Mouse (Mus musculus) liver, embryonic 15.5 days (tissue): ENCODE measurements around the gene Icos. TPM values are rescaled to one million over a fixed set of nuclear protein-coding genes. Genes with fewer than 3 reads are reported as not detected.

ENCODE experiments used
- ATAC-seq: fragments of 200-750 bp; cut with Nextera tagmentation; 2 replicates; pipeline ENCODE4 v1.8.0; 2017; ENCODE audit warnings: moderate number of reproducible peaks, mild to moderate bottlenecking, moderate library complexity; ENCODE audit not compliant: insufficient read depth
- H3K27ac ChIP-seq: fragments of 300-500 bp; sonication (generic); replicated peaks from 2 replicates; pipeline ENCODE4 v1.5.1; 2015; ENCODE audit warnings: mild to moderate bottlenecking, inconsistent platforms
- H3K27me3 ChIP-seq: fragments of 300-500 bp; sonication (generic); 2 replicates; pipeline ENCODE4 v1.6.1; 2015; ENCODE audit warnings: mild to moderate bottlenecking, inconsistent platforms
- H3K36me3 ChIP-seq: fragments of 300-500 bp; sonication (generic); replicated peaks from 2 replicates; pipeline ENCODE4 v1.6.1; 2015; ENCODE audit warnings: moderate library complexity, mild to moderate bottlenecking, inconsistent platforms
- H3K4me1 ChIP-seq: fragments of 300-500 bp; sonication (generic); replicated peaks from 2 replicates; pipeline ENCODE4 v1.6.1; 2015; ENCODE audit warnings: inconsistent platforms
- H3K4me2 ChIP-seq: fragments of 300-500 bp; sonication (generic); 2 replicates; pipeline ENCODE4 v1.6.1; 2015; ENCODE audit warnings: moderate library complexity, mild to moderate bottlenecking, inconsistent platforms
- H3K4me3 ChIP-seq: fragments of 300-500 bp; sonication (generic); replicated peaks from 2 replicates; pipeline ENCODE4 v1.5.1; 2015; ENCODE audit warnings: mild to moderate bottlenecking, inconsistent platforms
- H3K9ac ChIP-seq: fragments of 300-500 bp; sonication (generic); 2 replicates; pipeline ENCODE4 v1.6.1; 2015; ENCODE audit warnings: moderate library complexity, mild to moderate bottlenecking, inconsistent platforms
- H3K9me3 ChIP-seq: fragments of 300-500 bp; sonication (generic); replicated peaks from 2 replicates; pipeline ENCODE4 v1.6.1; 2016; ENCODE audit warnings: inconsistent platforms
- WGBS: fragments of 180-500 bp; shearing (Covaris S2); methylation state at CpG from one replicate; pipeline ENCODE4 v1.1.7; 2015; ENCODE audit warnings: mixed read lengths; ENCODE audit not compliant: insufficient replicate concordance; 5-methylcytosine and 5-hydroxymethylcytosine counted together
- polyA plus RNA-seq: library from polyadenylated mRNA; unstranded; fragments of >200 nt; fragmentation: Nextera tagmentation; extraction: Ambion mirVana; gene quantifications from 2 replicates; pipeline ENCODE4 v1.2.1, GENCODE M21; 2015

Icos gene
- polyA plus RNA-seq, 1 experiment from 2014 or later, result 1.0 TPM

DNA sequence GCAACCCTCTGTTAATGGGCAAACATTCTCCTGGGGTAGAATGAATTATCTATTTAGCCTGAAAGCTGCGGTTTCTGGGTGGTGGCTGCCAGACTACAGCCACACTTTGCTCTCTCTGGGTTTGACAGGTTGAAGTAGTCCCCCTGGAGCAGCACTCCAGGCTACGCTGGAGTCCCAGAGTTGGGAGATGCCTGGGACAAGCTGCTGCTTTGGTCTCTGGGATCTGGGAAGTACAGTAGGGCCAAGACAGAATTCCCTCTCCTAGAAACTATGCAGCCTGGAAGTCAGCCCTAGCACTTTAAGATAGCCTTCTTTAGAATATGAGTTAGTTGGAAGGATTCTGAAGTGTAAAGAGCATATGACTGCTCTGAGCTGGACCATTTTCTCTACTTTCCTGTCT is 21.0 kb downstream of the Icos start:
- 57% methylated on average over 2 of the region's 2 CpGs for WGBS
- Histone ChIP-seq H3K27ac (no peak overlapping the region), H3K27me3 (no peaks in the 10 kb centered on the region), H3K4me1 (no peaks in the 10 kb centered on the region), H3K4me3 (no peak overlapping the region), H3K9me3 (no peaks in the 10 kb centered on the region), H3K9ac (no peak overlapping the region), H3K36me3 (no peaks in the 10 kb centered on the region), H3K4me2 (no peak overlapping the region)
- ATAC-seq, result no peak

DNA sequence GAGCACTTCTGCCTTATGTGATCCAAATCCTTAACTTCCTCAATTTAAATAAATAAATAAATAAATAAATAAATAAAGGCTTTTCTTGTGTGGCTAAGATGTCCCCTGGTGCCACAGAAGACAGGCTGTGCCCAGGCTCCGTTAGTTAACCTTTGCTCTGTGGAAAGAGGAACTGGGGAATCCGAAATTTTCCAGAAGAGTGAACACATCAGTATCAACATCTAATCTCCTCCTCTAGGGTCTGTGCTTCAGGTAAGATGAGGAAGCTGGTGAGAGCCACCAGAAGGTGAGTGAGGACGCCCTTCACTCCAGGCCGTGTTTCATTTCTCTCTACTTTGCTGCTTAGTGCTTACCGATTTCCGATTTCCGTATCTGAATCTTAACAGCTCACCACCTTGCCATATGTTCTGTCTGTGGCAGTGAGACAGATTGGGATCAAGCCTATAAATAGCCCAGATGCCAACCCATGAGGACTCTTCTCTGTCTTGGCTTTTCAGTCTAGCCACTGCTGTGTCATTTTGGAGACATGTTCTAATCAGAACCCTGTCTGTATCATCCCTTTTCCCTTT is 24.1 kb downstream of the Icos start:
- Histone ChIP-seq H3K4me2 (no peak overlapping the region), H3K9me3 (no peaks in the 10 kb centered on the region), H3K4me3 (no peak overlapping the region), H3K27ac (no peak overlapping the region), H3K9ac (no peak overlapping the region), H3K36me3 (no peaks in the 10 kb centered on the region), H3K4me1 (no peaks in the 10 kb centered on the region), H3K27me3 (no peaks in the 10 kb centered on the region)
- no peak for ATAC-seq
- 66% methylated on average over 7 of the region's 7 CpGs for WGBS

DNA sequence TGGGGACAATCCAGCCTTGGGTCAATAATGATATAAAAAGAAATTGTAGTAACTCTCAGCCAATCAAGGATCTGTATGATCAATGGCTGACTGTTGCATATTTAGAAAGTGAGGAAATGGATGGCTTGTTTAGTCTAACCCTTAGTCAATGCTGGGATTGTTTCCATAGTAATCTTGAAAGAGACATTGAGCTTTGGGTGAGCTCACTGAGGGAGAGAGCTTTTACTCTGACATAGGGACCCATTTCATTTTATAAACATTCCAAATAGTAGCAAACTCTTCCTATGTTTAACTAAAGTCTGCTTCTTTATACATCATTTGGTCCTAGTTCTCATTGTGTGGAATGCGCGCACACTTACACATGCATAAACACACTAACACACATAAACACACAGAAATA is 28.5 kb downstream of the Icos start:
- Histone ChIP-seq H3K4me2 (no peak overlapping the region), H3K27ac (no peak overlapping the region), H3K9me3 (no peaks in the 10 kb centered on the region), H3K4me3 (no peak overlapping the region), H3K27me3 (no peaks in the 10 kb centered on the region), H3K9ac (no peak overlapping the region), H3K36me3 (no peaks in the 10 kb centered on the region), H3K4me1 (no peaks in the 10 kb centered on the region)
- ATAC-seq, result no peak
- WGBS, result 80% methylated on average over 2 of the region's 2 CpGs

DNA sequence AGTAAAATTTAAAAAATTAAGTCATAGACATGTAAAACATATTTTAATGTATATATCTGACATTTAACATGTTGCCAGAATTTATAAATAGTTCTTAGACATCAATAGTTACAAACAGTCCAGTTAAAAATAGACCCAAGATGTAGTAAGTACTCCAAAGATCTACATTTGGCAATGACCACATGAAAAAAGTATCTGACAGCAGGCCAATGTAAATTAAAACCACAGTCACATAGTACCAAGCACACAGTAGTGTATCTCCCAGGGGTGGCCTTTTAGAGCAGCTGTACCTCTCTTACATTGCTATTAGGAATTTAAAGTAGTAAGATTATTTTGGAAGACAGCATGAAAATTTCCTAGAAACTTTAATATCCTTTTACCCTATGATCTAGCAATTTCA is 29.8 kb downstream of the Icos start:
- H3K36me3 ChIP-seq, result no peaks in the 10 kb centered on the region
- H3K9me3 ChIP-seq, result no peaks in the 10 kb centered on the region
- no peak overlapping the region for H3K27ac ChIP-seq
- no peak for ATAC-seq
- no peaks in the 10 kb centered on the region for H3K27me3 ChIP-seq
- H3K4me1 ChIP-seq, result no peaks in the 10 kb centered on the region
- H3K4me3 ChIP-seq, result no peak overlapping the region
- H3K9ac ChIP-seq, result no peak overlapping the region
- H3K4me2 ChIP-seq, result no peak overlapping the region

DNA sequence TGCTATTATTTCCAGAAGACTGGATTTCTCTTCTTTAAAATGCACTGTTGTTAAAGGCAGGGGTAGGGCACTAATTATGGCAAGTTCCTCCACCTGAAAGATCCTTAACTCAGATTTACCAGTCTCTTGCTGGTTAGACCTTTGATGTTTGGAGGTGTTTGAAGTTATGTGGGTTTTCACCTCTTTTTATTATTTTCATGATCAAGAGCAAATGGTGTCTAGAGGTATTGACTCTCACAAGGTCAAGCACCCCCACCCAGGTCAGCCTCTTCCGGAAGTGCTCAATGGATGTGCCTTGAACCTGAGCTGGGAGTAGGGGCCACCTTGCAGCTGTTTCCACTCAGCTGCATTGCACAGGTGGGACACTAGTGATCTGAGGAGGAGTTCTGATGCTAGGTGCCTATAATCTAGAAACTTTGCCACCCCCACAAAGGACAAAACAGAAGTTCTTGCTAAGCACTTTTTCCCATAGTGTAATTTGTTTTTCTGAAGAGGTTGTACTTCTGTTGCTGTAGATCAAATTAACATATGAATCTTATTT is 38.9 kb downstream of the Icos start:
- no peak overlapping the region for H3K9ac ChIP-seq
- H3K4me1 ChIP-seq, result no peaks in the 10 kb centered on the region
- no peak overlapping the region for H3K4me2 ChIP-seq
- no peak overlapping the region for H3K27ac ChIP-seq
- 67% methylated on average over 1 of the region's 1 CpGs for WGBS
- H3K27me3 ChIP-seq, result no peaks in the 10 kb centered on the region
- no peak for ATAC-seq
- H3K9me3 ChIP-seq, result no peaks in the 10 kb centered on the region
- H3K36me3 ChIP-seq, result no peaks in the 10 kb centered on the region
- no peak overlapping the region for H3K4me3 ChIP-seq

DNA sequence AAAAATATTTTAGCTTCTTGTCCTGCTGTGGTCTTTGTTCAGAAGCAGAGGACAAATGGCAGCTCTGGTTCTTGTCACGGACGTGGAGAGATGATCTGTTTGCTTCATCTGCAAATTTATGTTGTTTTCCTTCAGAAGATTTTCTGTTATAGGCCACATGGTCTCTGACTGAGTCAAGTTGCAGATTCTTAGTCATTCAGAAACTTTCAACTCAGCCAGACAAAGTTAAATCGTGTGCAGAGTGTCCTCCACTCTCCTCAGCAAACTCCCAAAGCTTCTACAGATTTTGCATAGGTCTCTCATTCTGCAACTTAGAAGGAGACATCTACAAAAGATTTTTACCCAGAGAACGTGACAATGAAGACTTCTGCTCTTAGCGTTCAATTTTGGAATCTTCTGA is 49.0 kb downstream of the Icos start:
- no peak overlapping the region for H3K4me3 ChIP-seq
- no peak for ATAC-seq
- no peaks in the 10 kb centered on the region for H3K27me3 ChIP-seq
- H3K4me2 ChIP-seq, result no peak overlapping the region
- H3K9ac ChIP-seq, result no peak overlapping the region
- H3K9me3 ChIP-seq, result no peaks in the 10 kb centered on the region
- no peaks in the 10 kb centered on the region for H3K36me3 ChIP-seq
- 53% methylated on average over 5 of the region's 5 CpGs for WGBS
- H3K27ac ChIP-seq, result no peak overlapping the region
- no peaks in the 10 kb centered on the region for H3K4me1 ChIP-seq

DNA sequence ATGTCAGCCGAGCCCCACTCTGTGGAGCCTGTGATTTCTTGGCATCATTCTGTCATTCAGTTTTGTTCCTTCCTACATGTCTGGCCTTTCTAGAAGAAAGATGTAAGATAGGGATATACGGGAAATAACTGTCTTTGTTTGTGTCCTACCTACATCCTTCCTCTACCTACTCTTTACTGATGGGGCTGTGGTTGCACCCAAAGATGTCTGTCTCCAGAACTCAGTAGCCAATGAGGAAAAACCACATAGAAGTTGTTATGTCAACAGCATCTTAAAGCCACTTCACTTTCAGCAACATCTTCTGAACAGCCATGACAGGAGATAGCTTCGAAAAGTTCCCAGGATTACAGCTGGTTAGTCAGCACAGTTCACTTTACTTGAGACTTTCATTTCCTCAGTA is 49.8 kb downstream of the Icos start:
- Histone ChIP-seq H3K9me3 (no peaks in the 10 kb centered on the region), H3K27me3 (no peaks in the 10 kb centered on the region), H3K36me3 (no peaks in the 10 kb centered on the region), H3K27ac (no peak overlapping the region), H3K4me2 (no peak overlapping the region), H3K4me3 (no peak overlapping the region), H3K9ac (no peak overlapping the region), H3K4me1 (no peaks in the 10 kb centered on the region)
- ATAC-seq, result no peak
- 57% methylated on average over 3 of the region's 3 CpGs for WGBS

DNA sequence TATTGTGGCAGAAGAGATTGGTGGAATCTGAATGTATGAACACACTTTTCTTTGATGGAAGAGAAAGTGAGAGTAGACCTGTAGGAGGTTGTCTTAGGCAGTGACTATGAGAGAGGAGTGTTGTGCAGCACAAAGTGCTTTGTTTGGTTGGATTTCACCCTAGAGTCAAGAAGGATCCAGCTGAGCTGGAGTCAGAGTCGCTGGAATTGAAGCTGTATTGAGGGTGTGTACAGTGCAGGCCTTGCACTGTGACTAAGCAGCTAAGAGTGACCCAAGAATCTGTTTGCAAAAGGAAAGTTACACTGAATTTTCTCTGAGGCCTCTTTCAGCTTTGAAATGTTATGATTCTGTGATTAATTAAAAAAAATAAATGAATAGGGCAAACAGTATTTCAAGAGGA is 52.2 kb downstream of the Icos start:
- H3K27ac ChIP-seq, result no peak overlapping the region
- H3K36me3 ChIP-seq, result no peaks in the 10 kb centered on the region
- H3K9ac ChIP-seq, result no peak overlapping the region
- H3K9me3 ChIP-seq, result no peaks in the 10 kb centered on the region
- no peaks in the 10 kb centered on the region for H3K27me3 ChIP-seq
- ATAC-seq, result no peak
- no peak overlapping the region for H3K4me2 ChIP-seq
- H3K4me1 ChIP-seq, result no peaks in the 10 kb centered on the region
- WGBS, result 39% methylated on average over 1 of the region's 1 CpGs
- H3K4me3 ChIP-seq, result no peak overlapping the region

DNA sequence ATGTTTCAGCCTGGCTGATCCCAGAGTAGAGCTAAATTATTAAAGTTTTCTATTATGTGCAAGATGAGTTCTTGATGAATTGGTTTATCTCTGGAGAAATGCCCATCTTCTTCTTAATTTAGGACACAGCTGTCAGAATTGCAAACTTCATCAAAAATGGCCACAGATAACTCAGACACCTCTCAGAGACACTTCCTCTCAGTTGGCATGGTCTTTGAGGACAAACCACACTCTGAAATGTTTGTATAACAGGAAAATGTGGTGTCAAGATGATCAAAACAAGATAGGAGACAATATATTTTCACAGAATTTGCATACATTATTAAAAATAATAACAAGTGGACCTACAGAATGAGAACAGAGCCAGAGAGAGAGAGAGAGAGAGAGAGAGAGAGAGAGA is 52.8 kb downstream of the Icos start:
- H3K4me1 ChIP-seq, result no peaks in the 10 kb centered on the region

DNA sequence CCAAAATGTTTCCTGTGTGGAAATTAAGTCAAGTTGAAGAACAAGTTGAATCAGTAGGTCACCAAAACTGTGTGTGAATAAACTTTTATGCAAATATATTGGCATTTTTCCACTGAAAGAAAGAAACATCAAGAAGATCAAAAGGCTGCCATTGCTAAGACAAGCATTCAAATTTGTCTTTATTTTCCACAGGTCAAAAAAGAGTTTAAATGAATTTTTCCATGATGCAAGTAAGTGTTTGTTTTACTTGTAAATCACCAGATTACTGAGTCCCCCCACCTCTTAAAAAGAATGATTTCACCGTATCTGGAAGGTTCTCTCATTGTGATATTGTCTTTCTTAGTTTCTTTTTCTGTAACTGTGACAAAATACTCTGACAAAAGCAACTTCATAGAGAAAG is 57.5 kb downstream of the Icos start:
- no peaks in the 10 kb centered on the region for H3K36me3 ChIP-seq
- H3K4me2 ChIP-seq, result no peak overlapping the region
- ATAC-seq, result no peak
- no peak overlapping the region for H3K9ac ChIP-seq
- H3K27ac ChIP-seq, result no peak overlapping the region
- no peaks in the 10 kb centered on the region for H3K4me1 ChIP-seq
- no peaks in the 10 kb centered on the region for H3K9me3 ChIP-seq
- no peaks in the 10 kb centered on the region for H3K27me3 ChIP-seq
- WGBS, result 53% methylated on average over 1 of the region's 1 CpGs
- H3K4me3 ChIP-seq, result no peak overlapping the region

More for the DNA sequence above, 52.8 kb downstream of the Icos start:
- Histone ChIP-seq H3K9ac (no peak overlapping the region), H3K27ac (no peak overlapping the region), H3K9me3 (no peaks in the 10 kb centered on the region), H3K4me2 (no peak overlapping the region), H3K4me3 (no peak overlapping the region), H3K36me3 (no peaks in the 10 kb centered on the region), H3K27me3 (no peaks in the 10 kb centered on the region)
- no peak for ATAC-seq

DNA sequence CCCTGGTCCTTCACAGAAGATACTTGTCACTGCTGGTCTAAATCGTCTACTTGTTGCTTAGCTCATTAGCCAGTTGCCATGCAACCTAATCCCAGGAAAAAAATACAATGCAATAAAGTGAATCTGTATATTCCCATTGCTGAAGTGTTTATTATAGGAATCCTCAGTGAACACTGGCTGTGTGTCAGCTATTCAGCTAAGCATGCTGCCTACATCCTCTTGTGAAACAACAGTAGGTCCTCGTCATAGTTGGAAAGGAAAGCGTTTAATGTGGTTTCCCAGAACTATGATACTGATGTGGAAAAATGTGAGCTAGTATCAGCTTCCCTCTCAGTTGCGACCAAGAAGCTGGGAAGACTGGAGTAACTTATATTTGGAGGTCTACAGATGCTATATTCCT is 60.5 kb downstream of the Icos start:
- H3K4me2 ChIP-seq, result no peak overlapping the region
- H3K4me1 ChIP-seq, result no peaks in the 10 kb centered on the region
- H3K9me3 ChIP-seq, result no peaks in the 10 kb centered on the region
- H3K27me3 ChIP-seq, result no peaks in the 10 kb centered on the region
- H3K4me3 ChIP-seq, result no peak overlapping the region
- H3K9ac ChIP-seq, result no peak overlapping the region
- WGBS, result 57% methylated on average over 4 of the region's 4 CpGs
- no peak for ATAC-seq
- no peak overlapping the region for H3K27ac ChIP-seq
- no peaks in the 10 kb centered on the region for H3K36me3 ChIP-seq

DNA sequence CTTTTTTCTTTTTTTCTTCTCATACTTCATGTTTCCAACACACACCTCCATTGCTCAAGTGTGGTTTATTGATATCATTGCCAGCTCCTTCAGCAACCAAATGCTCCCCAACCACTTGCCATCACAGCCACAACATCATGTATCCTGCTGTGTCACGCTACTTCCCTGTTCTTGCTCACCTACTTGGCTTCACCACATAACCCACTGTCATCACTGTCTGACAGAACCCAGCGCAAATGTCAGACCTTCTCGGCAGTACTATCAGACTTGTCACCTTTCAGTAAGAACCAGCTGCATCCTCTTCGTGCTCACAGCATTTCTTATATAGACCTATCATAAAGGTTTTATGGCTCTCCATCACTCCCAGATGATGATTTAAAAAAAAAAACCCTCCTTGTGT is 61.6 kb downstream of the Icos start:
- no peak overlapping the region for H3K27ac ChIP-seq
- no peak overlapping the region for H3K4me2 ChIP-seq
- H3K4me3 ChIP-seq, result no peak overlapping the region
- H3K9me3 ChIP-seq, result no peaks in the 10 kb centered on the region
- H3K9ac ChIP-seq, result no peak overlapping the region
- 31% methylated on average over 4 of the region's 4 CpGs for WGBS
- H3K36me3 ChIP-seq, result no peaks in the 10 kb centered on the region
- H3K27me3 ChIP-seq, result no peaks in the 10 kb centered on the region
- no peak for ATAC-seq
- no peaks in the 10 kb centered on the region for H3K4me1 ChIP-seq
